14 mouse cellular contexts compared by ENCODE assay signal in the genomic region with DNA sequence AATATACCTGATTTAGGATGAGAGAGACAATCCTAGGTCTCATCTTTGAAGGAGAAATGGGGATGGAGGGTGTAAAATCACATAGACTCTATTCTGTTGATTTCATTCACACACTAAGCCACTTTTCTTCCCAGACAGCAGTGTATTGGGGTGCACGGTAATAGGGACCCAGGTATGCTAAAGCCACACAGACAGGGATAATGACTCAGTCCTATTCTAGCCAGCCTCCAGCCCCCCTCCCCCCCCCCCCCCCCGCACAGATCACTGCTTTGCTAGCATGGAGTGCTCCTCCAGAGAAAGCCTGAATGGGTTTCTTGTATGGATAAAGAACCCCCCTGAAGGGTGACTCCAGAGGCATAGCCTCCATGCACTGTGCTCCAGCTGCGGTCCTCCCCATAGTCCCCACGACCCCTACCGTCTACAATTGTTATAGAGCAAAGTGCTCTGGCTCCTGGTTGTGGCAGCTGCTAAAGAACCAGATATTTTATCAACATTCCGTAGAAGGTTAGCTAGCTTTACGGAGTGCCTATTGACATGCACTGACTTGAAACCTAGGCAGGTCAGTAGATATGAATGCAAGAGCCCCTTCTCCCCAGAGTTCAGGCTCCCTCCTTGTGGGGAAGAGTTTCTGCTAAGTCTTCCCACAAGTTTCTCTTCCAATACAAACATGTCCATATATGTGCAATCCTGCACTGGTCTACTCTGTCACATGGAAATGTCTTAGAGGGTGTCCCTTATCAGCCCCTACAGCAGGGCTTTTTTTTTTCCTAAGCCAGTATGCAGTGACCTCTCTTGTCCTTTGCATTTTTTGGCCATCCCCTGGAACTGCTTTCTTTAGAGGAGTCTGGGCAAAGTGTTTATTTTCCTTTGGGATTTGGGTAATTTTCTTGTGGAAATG. TPM values are rescaled to one million over a fixed set of nuclear protein-coding genes. Genes with fewer than 3 reads are reported as not detected.
DNase-seq lines count a peak whose midpoint lies in the region; ATAC-seq and TF ChIP-seq lines count a peak whose summit lies in the region.
"Had no signal": no experiment of that assay in that cellular context is flagged by ENCODE, and none has a peak within 500 bp of the region (broad histone marks: within the 10 kb centered on the region; RNA-seq: fewer than 3 reads in every experiment).

No protein-coding gene starts in this region.

- no peak overlapping the region for H3K4me2 ChIP-seq in kidney, embryonic 15.5 days
- H3K4me2 ChIP-seq in midbrain, postnatal 0 days (ENCODE audit: low read depth, low read length, poor library complexity, severe bottlenecking), result no peak overlapping the region
- no peak overlapping the region for H3K4me2 ChIP-seq in midbrain, embryonic 15.5 days
- H3K4me2 ChIP-seq: neural tube, embryonic 15.5 days had no signal

- no peak for DNase-seq in heart, adult 2 months
- DNase-seq in heart, adult 18-20 months, result no peak
- DNase-seq in kidney, adult 9 months, result no peak
- DNase-seq in midbrain, postnatal 0 days (ENCODE audit: low spot score), result no peak
- DNase-seq: cerebellum, adult 11-12 months; kidney, adult 18-20 months; layer of hippocampus, adult 9-11 months; right cerebral cortex, adult 18-20 months; thymus, postnatal 36 days had no signal

- no peaks in the 10 kb centered on the region for H3K9me3 ChIP-seq in kidney, embryonic 15.5 days (replicated peaks)
- no peaks in the 10 kb centered on the region for H3K9me3 ChIP-seq in midbrain, postnatal 0 days (ENCODE audit: low read length)
- no peaks in the 10 kb centered on the region for H3K9me3 ChIP-seq in midbrain, embryonic 15.5 days
- H3K9me3 ChIP-seq: neural tube, embryonic 15.5 days had no signal

- TF ChIP-seq EP300 in heart, adult 2 months (IDR thresholded peaks at IDR 0.05; ENCODE audit: insufficient read depth, low read depth, low read length), result no peak

- peak; percentile 54; the same call in 1 of the 2 replicates for ATAC-seq in kidney, embryonic 15.5 days (replicated peaks; ENCODE audit: low FRiP score)
- ATAC-seq in midbrain, postnatal 0 days (ENCODE audit: low FRiP score), result 0 out of 2 replicates have a peak, but pooled peaks have one; percentile 31
- ATAC-seq in midbrain, embryonic 15.5 days (replicated peaks), result no peak
- no peak for ATAC-seq in granulocyte monocyte progenitor cell, adult 5-6 weeks (replicated peaks; ENCODE audit: poor library complexity, severe bottlenecking)
- no peak for ATAC-seq in erythroid progenitor cell, adult 5-6 weeks (replicated peaks; ENCODE audit: low FRiP score, poor library complexity, severe bottlenecking)

- no peak overlapping the region for H3K9ac ChIP-seq in heart, adult 2 months (ENCODE audit: low read depth, low read length)
- no peak overlapping the region for H3K9ac ChIP-seq in kidney, embryonic 15.5 days
- no peak overlapping the region for H3K9ac ChIP-seq in midbrain, postnatal 0 days (replicated peaks; ENCODE audit: low read length, poor library complexity, severe bottlenecking)
- no peak overlapping the region for H3K9ac ChIP-seq in midbrain, embryonic 15.5 days
- H3K9ac ChIP-seq: neural tube, embryonic 15.5 days had no signal

- H3K4me3 ChIP-seq in heart, adult 2 months, result no peak overlapping the region
- no peak overlapping the region for H3K4me3 ChIP-seq in kidney, embryonic 15.5 days (replicated peaks)
- H3K4me3 ChIP-seq in midbrain, postnatal 0 days (ENCODE audit: low read depth, low read length), result no peak overlapping the region
- no peak overlapping the region for H3K4me3 ChIP-seq in midbrain, embryonic 15.5 days
- H3K4me3 ChIP-seq: neural tube, embryonic 15.5 days had no signal

- 23% methylated on average over 7 of the region's 7 CpGs for WGBS in heart, adult 2 months
- 61% methylated on average over 6 of the region's 7 CpGs for WGBS in kidney, embryonic 15.5 days
- 41% methylated on average over 6 of the region's 7 CpGs for WGBS in midbrain, postnatal 0 days
- WGBS in midbrain, embryonic 15.5 days, result 41% methylated on average over 6 of the region's 7 CpGs

- intact Hi-C loops in heart, adult 2 months (cut with DNase I), result loop anchor here (5.0 kb wide), 1 partner anchor 38 kb away; no protein-coding TSS in a partner anchor

- H3K36me3 ChIP-seq in heart, adult 2 months (ENCODE audit: control insufficient read depth, insufficient read depth, low read length), result peaks cover 11% of the 10 kb centered on the region
- no peaks in the 10 kb centered on the region for H3K36me3 ChIP-seq in kidney, embryonic 15.5 days
- H3K36me3 ChIP-seq in midbrain, postnatal 0 days (ENCODE audit: insufficient read depth, low read length), result no peaks in the 10 kb centered on the region
- no peaks in the 10 kb centered on the region for H3K36me3 ChIP-seq in midbrain, embryonic 15.5 days (replicated peaks)
- H3K36me3 ChIP-seq: neural tube, embryonic 15.5 days had no signal

- H3K4me1 ChIP-seq in heart, adult 2 months (ENCODE audit: control insufficient read depth, insufficient read depth, low read length), result peaks cover 7% of the 10 kb centered on the region
- peaks cover 6% of the 10 kb centered on the region; the same call in 1 of the 2 replicates for H3K4me1 ChIP-seq in kidney, embryonic 15.5 days
- no peaks in the 10 kb centered on the region for H3K4me1 ChIP-seq in midbrain, postnatal 0 days (ENCODE audit: insufficient read depth, low read length)
- H3K4me1 ChIP-seq in midbrain, embryonic 15.5 days, result no peaks in the 10 kb centered on the region
- H3K4me1 ChIP-seq: neural tube, embryonic 15.5 days had no signal

- TF ChIP-seq POLR2A in heart, adult 2 months (IDR thresholded peaks at IDR 0.05; ENCODE audit: insufficient read depth, low read depth, low read length), result no peak

- peak overlapping the region; percentile 75 for H3K27ac ChIP-seq in heart, adult 2 months
- peak overlapping the region; percentile 48 for H3K27ac ChIP-seq in kidney, embryonic 15.5 days
- H3K27ac ChIP-seq in midbrain, postnatal 0 days (ENCODE audit: low read depth, low read length), result no peak overlapping the region
- no peak overlapping the region for H3K27ac ChIP-seq in midbrain, embryonic 15.5 days
- H3K27ac ChIP-seq: neural tube, embryonic 15.5 days had no signal

- no peaks in the 10 kb centered on the region for H3K79me2 ChIP-seq in heart, adult 2 months (replicated peaks; ENCODE audit: control insufficient read depth, insufficient read depth, low read length)

- H3K27me3 ChIP-seq in heart, adult 2 months (ENCODE audit: control insufficient read depth, insufficient read depth, low read length), result no peaks in the 10 kb centered on the region
- no peaks in the 10 kb centered on the region for H3K27me3 ChIP-seq in kidney, embryonic 15.5 days
- H3K27me3 ChIP-seq in midbrain, postnatal 0 days (ENCODE audit: insufficient read depth, low read length), result no peaks in the 10 kb centered on the region
- no peaks in the 10 kb centered on the region for H3K27me3 ChIP-seq in midbrain, embryonic 15.5 days (replicated peaks)
- H3K27me3 ChIP-seq: neural tube, embryonic 15.5 days had no signal

- 0 out of 2 replicates have a peak, but pooled peaks have one; percentile 3 for TF ChIP-seq CTCF in heart, adult 2 months (IDR thresholded peaks at IDR 0.05)
- no peak for TF ChIP-seq CTCF in midbrain, postnatal 0 days (IDR thresholded peaks at IDR 0.05)

RNA-seq across cellular contexts. Expression of a gene that starts 26.2 kb away (rescaled TPM):
- 10 to 100 TPM; 47.8 to 51.8 TPM for total RNA-seq in heart, adult 2 months (2021)
- 28.1 and 52.2 TPM in 2 replicates for polyA plus RNA-seq in heart, adult 2 months (2012; rRNA removed)
- total RNA-seq in heart, adult 18-20 months (2021), result 10 to 100 TPM; 31.2 to 41.1 TPM
- polyA plus RNA-seq in kidney, embryonic 15.5 days (2015; fragmentation: Nextera tagmentation; extraction: Ambion mirVana), result 16.3 and 17.1 TPM in 2 replicates
- total RNA-seq in midbrain, postnatal 0 days (2014; rRNA removed), result 16.9 and 23.0 TPM in 2 replicates
- polyA plus RNA-seq in midbrain, postnatal 0 days (2015; fragmentation: Nextera tagmentation; extraction: Ambion mirVana), result 4.1 and 4.5 TPM in 2 replicates
- polyA plus RNA-seq in midbrain, embryonic 15.5 days (2015; fragmentation: Nextera tagmentation; extraction: Ambion mirVana), result 8.1 and 8.7 TPM in 2 replicates
- total RNA-seq in granulocyte monocyte progenitor cell, adult 5-6 weeks (2014; fragmentation: Nextera tagmentation), result 148 and 150 TPM in 2 replicates
- total RNA-seq in granulocyte monocyte progenitor cell, adult 5-6 weeks (2017), result 145 TPM in 2 replicates
- total RNA-seq in erythroid progenitor cell, adult 5-6 weeks (2015; ENCODE audit: low replicate concordance), result 11.2 and 12.2 TPM in 2 replicates
- total RNA-seq in erythroid progenitor cell, adult 5-6 weeks (2017; ENCODE audit: low replicate concordance), result 8.0 and 9.9 TPM in 2 replicates

Comparison
In these comparisons a context has a peak if more than half of its experiments do, and no peak if none do; other contexts are left out.
1. ATAC-seq: peak in kidney, embryonic 15.5 days (single experiment) and midbrain, postnatal 0 days (single experiment); none in midbrain, embryonic 15.5 days (single experiment), granulocyte monocyte progenitor cell, adult 5-6 weeks (single experiment) and erythroid progenitor cell, adult 5-6 weeks (single experiment).
2. H3K27ac ChIP-seq: peak in heart, adult 2 months (single experiment) and kidney, embryonic 15.5 days (single experiment); none in midbrain, postnatal 0 days (single experiment) and midbrain, embryonic 15.5 days (single experiment).